Mouse (Mus musculus): ENCODE data around the gene Retreg1. TPM values are rescaled to one million over a fixed set of nuclear protein-coding genes. Genes with fewer than 3 reads are reported as not detected.

Retreg1 gene
- total RNA-seq, 1 experiment = 7.1 TPM

DNA sequence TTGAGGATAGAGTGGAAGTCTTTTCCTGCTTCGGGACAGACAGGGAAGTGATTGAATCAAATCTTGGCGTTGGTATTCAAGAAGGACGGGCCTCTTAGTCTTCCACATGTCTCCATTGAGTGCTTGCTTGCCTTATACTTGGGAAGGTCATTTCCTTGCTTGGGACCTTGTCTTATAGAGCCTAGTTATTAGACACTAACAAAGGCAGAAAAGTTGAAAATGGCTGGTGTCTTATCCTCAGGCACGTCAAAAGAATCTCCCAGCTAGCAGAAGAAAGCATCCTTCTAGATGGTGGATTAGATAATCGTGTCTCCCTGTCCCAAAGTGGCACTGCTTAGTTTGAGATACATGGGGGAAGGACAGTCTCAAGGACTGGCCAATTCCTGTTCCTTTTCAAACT is 113.0 kb downstream of the Retreg1 start:
- in situ Hi-C loops (cut with MboI; ENCODE audit: low sequenced_read_pairs in 2 of 2, unreplicated experiment in 2 of 2) = loop anchor here in 1 of 2 experiments (10.0 kb wide), 1 partner anchor 151 kb away; no protein-coding TSS in a partner anchor
- DNase-seq (ENCODE audit: low read depth, low spot score) = no peak
- Histone ChIP-seq H3K36me3 (ENCODE audit: control insufficient read depth, insufficient read depth, low read length, poor library complexity, severe bottlenecking) (no peaks in the 10 kb centered on the region), H3K27ac (ENCODE audit: insufficient read depth, low read depth, low read length, poor library complexity, severe bottlenecking) (no peak overlapping the region), H3K4me3 (ENCODE audit: insufficient read depth in 1 of 2, low read depth in 1 of 2, low read length in 2 of 2, poor library complexity in 1 of 2, severe bottlenecking in 1 of 2) (no peak overlapping the region), H3K9me3 (ENCODE audit: control insufficient read depth, insufficient read depth, low read depth, low read length) (no peaks in the 10 kb centered on the region; the same call in 1 of the 2 replicates), H3K4me1 (ENCODE audit: control insufficient read depth in 2 of 2, insufficient read depth in 2 of 2, low read length in 2 of 2, poor library complexity in 1 of 2) (no peaks in the 10 kb centered on the region), H3K9ac (ENCODE audit: insufficient read depth, low read depth, low read length, poor library complexity, severe bottlenecking) (no peak overlapping the region)
- TF ChIP-seq ZNF384 (IDR thresholded peaks at IDR 0.05; ENCODE audit: low read depth, low read length) (no peak), MAFK (IDR thresholded peaks at IDR 0.05; ENCODE audit: insufficient read depth, low read depth, low read length) (no peak), HCFC1 (IDR thresholded peaks at IDR 0.05; ENCODE audit: borderline replicate concordance, insufficient read depth, low read length) (no peak), ZC3H11A (IDR thresholded peaks at IDR 0.05; ENCODE audit: borderline replicate concordance, low read depth, low read length) (no peak), CHD2 (IDR thresholded peaks at IDR 0.05; ENCODE audit: low read depth, low read length) (no peak)

DNA sequence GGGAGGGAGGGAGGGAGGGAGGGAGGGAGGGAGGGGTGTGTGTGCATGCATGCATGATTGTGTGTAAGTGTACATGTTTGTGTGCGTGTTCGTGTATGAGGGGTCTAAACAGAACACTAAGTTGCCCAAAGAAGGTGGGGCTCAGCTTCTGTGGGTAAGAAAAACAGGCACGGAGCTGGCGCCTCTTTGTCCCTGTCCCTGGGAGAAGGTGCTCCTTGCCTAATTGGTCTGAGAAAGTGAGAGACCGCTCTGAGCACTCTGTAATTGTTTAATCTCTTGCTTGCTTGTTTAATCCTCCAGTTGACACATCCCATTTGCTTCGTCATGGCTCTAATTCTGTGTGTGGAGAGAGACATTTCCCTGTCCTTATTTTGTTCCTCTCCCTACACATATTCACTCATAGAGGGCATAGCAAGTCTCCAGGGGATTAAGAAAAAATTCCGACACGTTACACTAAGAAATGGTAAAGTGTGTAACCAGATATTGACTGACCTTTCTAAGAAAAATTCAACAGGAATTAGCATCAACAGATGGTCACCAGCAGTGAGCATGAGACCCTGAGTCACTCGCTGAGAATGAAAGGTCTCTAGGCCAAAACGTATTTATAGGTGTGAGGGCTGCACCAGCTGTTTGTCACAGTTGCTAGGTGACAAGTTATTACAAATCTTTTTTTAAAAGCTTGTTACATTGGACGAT is 113.6 kb downstream of the Retreg1 start:
- Histone ChIP-seq H3K4me1 (ENCODE audit: control insufficient read depth in 2 of 2, insufficient read depth in 2 of 2, low read length in 2 of 2, poor library complexity in 1 of 2) (no peaks in the 10 kb centered on the region), H3K4me3 (ENCODE audit: insufficient read depth in 1 of 2, low read depth in 1 of 2, low read length in 2 of 2, poor library complexity in 1 of 2, severe bottlenecking in 1 of 2) (no peak overlapping the region), H3K9ac (ENCODE audit: insufficient read depth, low read depth, low read length, poor library complexity, severe bottlenecking) (no peak overlapping the region), H3K36me3 (ENCODE audit: control insufficient read depth, insufficient read depth, low read length, poor library complexity, severe bottlenecking) (no peaks in the 10 kb centered on the region), H3K27ac (ENCODE audit: insufficient read depth, low read depth, low read length, poor library complexity, severe bottlenecking) (no peak overlapping the region), H3K9me3 (ENCODE audit: control insufficient read depth, insufficient read depth, low read depth, low read length) (no peaks in the 10 kb centered on the region; the same call in 1 of the 2 replicates)
- in situ Hi-C loops (cut with MboI; ENCODE audit: low sequenced_read_pairs in 2 of 2, unreplicated experiment in 2 of 2) = loop anchor here in 1 of 2 experiments (10.0 kb wide), 1 partner anchor 152 kb away; no protein-coding TSS in a partner anchor
- TF ChIP-seq CHD2 (IDR thresholded peaks at IDR 0.05; ENCODE audit: low read depth, low read length) (no peak), HCFC1 (IDR thresholded peaks at IDR 0.05; ENCODE audit: borderline replicate concordance, insufficient read depth, low read length) (no peak), ZC3H11A (IDR thresholded peaks at IDR 0.05; ENCODE audit: borderline replicate concordance, low read depth, low read length) (no peak)
- no peak for DNase-seq (ENCODE audit: low read depth, low spot score)

DNA sequence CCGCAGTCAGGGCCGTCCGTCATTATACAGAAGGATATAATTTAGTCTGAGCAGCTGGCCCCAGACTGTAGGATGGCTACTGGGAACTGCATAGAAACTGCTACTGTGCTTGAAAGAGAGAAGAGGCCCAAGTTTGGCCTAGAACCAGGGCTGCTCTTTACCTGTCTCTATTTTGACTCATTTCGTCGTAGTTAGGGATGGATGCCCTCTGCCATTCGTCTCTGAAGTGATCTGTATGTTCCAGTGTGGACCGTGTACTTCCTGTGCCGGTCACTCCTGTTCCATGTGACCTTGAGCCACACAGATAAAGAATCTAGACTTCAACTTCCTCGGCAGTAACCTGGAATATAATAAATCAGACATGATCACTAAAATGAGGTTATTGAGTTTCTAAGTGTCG is 114.7 kb downstream of the Retreg1 start:
- H3K9ac ChIP-seq (ENCODE audit: insufficient read depth, low read depth, low read length, poor library complexity, severe bottlenecking) = no peak overlapping the region

DNA sequence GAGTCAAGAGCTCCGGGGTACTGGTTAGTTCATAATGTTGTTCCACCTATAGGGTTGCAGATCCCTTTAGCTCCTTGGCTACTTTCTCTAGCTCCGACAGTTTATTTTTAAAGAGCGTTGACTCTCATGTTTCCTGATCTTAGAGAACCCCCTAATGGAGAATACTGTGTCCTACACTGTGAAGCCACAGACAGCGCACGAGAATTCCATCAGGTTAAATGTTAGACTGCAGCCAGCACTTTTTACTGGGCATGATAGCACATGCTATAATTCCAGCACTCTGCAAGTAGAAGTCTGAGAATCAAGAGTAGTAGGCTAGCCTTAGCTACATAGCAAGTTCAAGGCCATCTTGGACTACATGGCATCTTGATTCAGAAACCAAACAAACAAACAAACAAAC is 116.4 kb downstream of the Retreg1 start:
- H3K9ac ChIP-seq (ENCODE audit: insufficient read depth, low read depth, low read length, poor library complexity, severe bottlenecking) = no peak overlapping the region
- in situ Hi-C loops (cut with MboI; ENCODE audit: low sequenced_read_pairs in 2 of 2, unreplicated experiment in 2 of 2) = loop anchor here in 1 of 2 experiments (10.0 kb wide), 1 partner anchor 155 kb away; no protein-coding TSS in a partner anchor
- DNase-seq (ENCODE audit: low read depth, low spot score) = peak; percentile 16
- TF ChIP-seq CHD2 (IDR thresholded peaks at IDR 0.05; ENCODE audit: low read depth, low read length) (no peak), ZNF384 (IDR thresholded peaks at IDR 0.05; ENCODE audit: low read depth, low read length) (no peak), ZC3H11A (IDR thresholded peaks at IDR 0.05; ENCODE audit: borderline replicate concordance, low read depth, low read length) (no peak), MAFK (IDR thresholded peaks at IDR 0.05; ENCODE audit: insufficient read depth, low read depth, low read length) (no peak), HCFC1 (IDR thresholded peaks at IDR 0.05; ENCODE audit: borderline replicate concordance, insufficient read depth, low read length) (no peak)
- H3K27ac ChIP-seq (ENCODE audit: insufficient read depth, low read depth, low read length, poor library complexity, severe bottlenecking) = no peak overlapping the region
- no peak overlapping the region for H3K4me3 ChIP-seq (ENCODE audit: insufficient read depth in 1 of 2, low read depth in 1 of 2, low read length in 2 of 2, poor library complexity in 1 of 2, severe bottlenecking in 1 of 2)
- no peaks in the 10 kb centered on the region; the same call in 1 of the 2 replicates for H3K9me3 ChIP-seq (ENCODE audit: control insufficient read depth, insufficient read depth, low read depth, low read length)
- H3K4me1 ChIP-seq (ENCODE audit: control insufficient read depth in 2 of 2, insufficient read depth in 2 of 2, low read length in 2 of 2, poor library complexity in 1 of 2) = no peaks in the 10 kb centered on the region
- no peaks in the 10 kb centered on the region for H3K36me3 ChIP-seq (ENCODE audit: control insufficient read depth, insufficient read depth, low read length, poor library complexity, severe bottlenecking)

More for the DNA sequence above, 114.7 kb downstream of the Retreg1 start:
- Histone ChIP-seq H3K4me1 (ENCODE audit: control insufficient read depth in 2 of 2, insufficient read depth in 2 of 2, low read length in 2 of 2, poor library complexity in 1 of 2) (no peaks in the 10 kb centered on the region), H3K36me3 (ENCODE audit: control insufficient read depth, insufficient read depth, low read length, poor library complexity, severe bottlenecking) (no peaks in the 10 kb centered on the region), H3K9me3 (ENCODE audit: control insufficient read depth, insufficient read depth, low read depth, low read length) (no peaks in the 10 kb centered on the region; the same call in 1 of the 2 replicates), H3K4me3 (ENCODE audit: insufficient read depth in 1 of 2, low read depth in 1 of 2, low read length in 2 of 2, poor library complexity in 1 of 2, severe bottlenecking in 1 of 2) (no peak overlapping the region), H3K27ac (ENCODE audit: insufficient read depth, low read depth, low read length, poor library complexity, severe bottlenecking) (no peak overlapping the region)
- DNase-seq (ENCODE audit: low read depth, low spot score) = no peak
- TF ChIP-seq HCFC1 (IDR thresholded peaks at IDR 0.05; ENCODE audit: borderline replicate concordance, insufficient read depth, low read length) (no peak), CHD2 (IDR thresholded peaks at IDR 0.05; ENCODE audit: low read depth, low read length) (no peak), MAFK (IDR thresholded peaks at IDR 0.05; ENCODE audit: insufficient read depth, low read depth, low read length) (no peak), ZNF384 (IDR thresholded peaks at IDR 0.05; ENCODE audit: low read depth, low read length) (no peak), ZC3H11A (IDR thresholded peaks at IDR 0.05; ENCODE audit: borderline replicate concordance, low read depth, low read length) (no peak)
- in situ Hi-C loops (cut with MboI; ENCODE audit: low sequenced_read_pairs in 2 of 2, unreplicated experiment in 2 of 2) = loop anchor here in 1 of 2 experiments (10.0 kb wide), 1 partner anchor 153 kb away; no protein-coding TSS in a partner anchor
